21 mouse cellular contexts compared by ENCODE assay signal in genomic region chr11:12837920-12838319, GRCm38 (mm10).
DNase-seq lines count a peak whose midpoint lies in the region; ATAC-seq and TF ChIP-seq lines count a peak whose summit lies in the region.
"Had no signal": no experiment of that assay in that cellular context is flagged by ENCODE, and none has a peak within 500 bp of the region (broad histone marks: within the 10 kb centered on the region; RNA-seq: fewer than 3 reads in every experiment).

No protein-coding gene starts in this region.

- no peaks in the 10 kb centered on the region for H3K27me3 ChIP-seq in forebrain, postnatal 0 days (ENCODE audit: insufficient read depth, low read length)
- no peaks in the 10 kb centered on the region for H3K27me3 ChIP-seq in forebrain, embryonic 13.5 days
- H3K27me3 ChIP-seq in MEL (ENCODE audit: control insufficient read depth in 1 of 2, insufficient read depth in 2 of 2, low read length in 2 of 2), result no peaks in the 10 kb centered on the region
- H3K27me3 ChIP-seq: CH12.LX; embryonic facial prominence, embryonic 13.5 days; forebrain, embryonic 15.5 days; heart, embryonic 13.5 days; hindbrain, embryonic 13.5 days had no signal

- no peak for TF ChIP-seq POLR2A in MEL (IDR thresholded peaks at IDR 0.05; ENCODE audit: control insufficient read depth in 1 of 2, insufficient read depth in 1 of 2, low read depth in 1 of 2, low read length in 2 of 2, poor library complexity in 1 of 2)

- no peak overlapping the region for H3K4me3 ChIP-seq in forebrain, postnatal 0 days (ENCODE audit: low read depth, low read length)
- no peak overlapping the region for H3K4me3 ChIP-seq in forebrain, embryonic 13.5 days
- no peak overlapping the region for H3K4me3 ChIP-seq in layer of hippocampus, adult 2 months
- no peak overlapping the region for H3K4me3 ChIP-seq in MEL (ENCODE audit: control insufficient read depth in 1 of 2, insufficient read depth in 1 of 2, low read depth in 2 of 2, low read length in 2 of 2)
- H3K4me3 ChIP-seq: embryonic facial prominence, embryonic 13.5 days; forebrain, embryonic 15.5 days; gastrocnemius, adult 2 months; heart, embryonic 13.5 days; hindbrain, embryonic 13.5 days had no signal

- 68% methylated on average over 2 of the region's 2 CpGs for WGBS in forebrain, postnatal 0 days
- WGBS in forebrain, embryonic 13.5 days, result 80% methylated on average over 2 of the region's 2 CpGs

- H3K4me2 ChIP-seq in forebrain, postnatal 0 days (ENCODE audit: low read depth), result no peak overlapping the region
- no peak overlapping the region for H3K4me2 ChIP-seq in forebrain, embryonic 13.5 days
- H3K4me2 ChIP-seq: embryonic facial prominence, embryonic 13.5 days; forebrain, embryonic 15.5 days; heart, embryonic 13.5 days; hindbrain, embryonic 13.5 days had no signal

- no peak for TF ChIP-seq EP300 in MEL (IDR thresholded peaks at IDR 0.05; ENCODE audit: low read depth in 1 of 2, low read length in 2 of 2)

- peak; percentile 77 for ATAC-seq in forebrain, postnatal 0 days
- no peak for ATAC-seq in forebrain, embryonic 13.5 days
- ATAC-seq: forebrain, embryonic 15.5 days; intestine, embryonic 16.5 days had no signal

- no peaks in the 10 kb centered on the region for H3K4me1 ChIP-seq in forebrain, postnatal 0 days (ENCODE audit: insufficient read depth)
- no peaks in the 10 kb centered on the region for H3K4me1 ChIP-seq in forebrain, embryonic 13.5 days
- peaks cover 0 to 8% of the 10 kb centered on the region in 2 experiments; a peak in 2 of 4 replicates for H3K4me1 ChIP-seq in MEL (ENCODE audit: control insufficient read depth in 1 of 2, insufficient read depth in 2 of 2, low read length in 2 of 2)
- H3K4me1 ChIP-seq: embryonic facial prominence, embryonic 13.5 days; forebrain, embryonic 15.5 days; heart, embryonic 13.5 days; hindbrain, embryonic 13.5 days had no signal

- peak; percentile 66 for TF ChIP-seq CTCF in forebrain, postnatal 0 days (IDR thresholded peaks at IDR 0.05; ENCODE audit: low read depth)
- TF ChIP-seq CTCF in layer of hippocampus, adult 2 months (conservative IDR thresholded peaks at IDR 0.05), result peak; percentile 56
- TF ChIP-seq CTCF in MEL (IDR thresholded peaks at IDR 0.05 in 2 of 3, conservative IDR thresholded peaks at IDR 0.05 in 1 of 3; ENCODE audit: control insufficient read depth in 1 of 3, insufficient read depth in 1 of 3, low read depth in 2 of 3, low read length in 3 of 3, poor library complexity in 1 of 3, severe bottlenecking in 1 of 3), result no peak

- no peak overlapping the region for H3K9ac ChIP-seq in forebrain, postnatal 0 days
- no peak overlapping the region for H3K9ac ChIP-seq in forebrain, embryonic 13.5 days
- no peak overlapping the region for H3K9ac ChIP-seq in MEL (ENCODE audit: control insufficient read depth, low read depth, low read length, poor library complexity, severe bottlenecking)
- H3K9ac ChIP-seq: embryonic facial prominence, embryonic 13.5 days; forebrain, embryonic 15.5 days; heart, embryonic 13.5 days; hindbrain, embryonic 13.5 days had no signal

- no peaks in the 10 kb centered on the region for H3K79me2 ChIP-seq in MEL (ENCODE audit: control insufficient read depth, insufficient read depth, low read length, poor library complexity)

- no peak; the same call in none of the 2 replicates for TF ChIP-seq RAD21 in MEL (IDR thresholded peaks at IDR 0.05; ENCODE audit: low read depth, low read length)

- no peaks in the 10 kb centered on the region for H3K36me3 ChIP-seq in forebrain, postnatal 0 days (ENCODE audit: insufficient read depth)
- no peaks in the 10 kb centered on the region for H3K36me3 ChIP-seq in forebrain, embryonic 13.5 days (ENCODE audit: poor library complexity, severe bottlenecking)
- H3K36me3 ChIP-seq in MEL (ENCODE audit: control insufficient read depth in 1 of 2, insufficient read depth in 2 of 2, low read length in 2 of 2), result peaks cover 0 to 23% of the 10 kb centered on the region in 2 experiments; a peak in 2 of 4 replicates
- H3K36me3 ChIP-seq: embryonic facial prominence, embryonic 13.5 days; forebrain, embryonic 15.5 days; heart, embryonic 13.5 days; hindbrain, embryonic 13.5 days had no signal

- peak; percentile 52 for DNase-seq in forebrain, postnatal 0 days
- no peak for DNase-seq in layer of hippocampus, adult 2 months (ENCODE audit: low spot score in 2 of 2)
- DNase-seq in layer of hippocampus, adult 18-20 months (ENCODE audit: low spot score in 2 of 2), result no peak
- no peak for DNase-seq in MEL (ENCODE audit: low read depth, low spot score)
- DNase-seq in brain, embryonic 18.5 days (ENCODE audit: low read depth, low spot score), result peak; percentile 42
- no peak for DNase-seq in heart, adult 8-10 months (ENCODE audit: low spot score)
- DNase-seq: adrenal gland, adult 2 months; adrenal gland, postnatal 25 days; cerebellum, adult 11-12 months; cerebellum, adult 9-11 months; cerebellum, postnatal 36 days; gastrocnemius, adult 2 months; gastrocnemius, postnatal 25 days; heart, postnatal 36 days had no signal

- no peak overlapping the region for H3K27ac ChIP-seq in forebrain, postnatal 0 days (ENCODE audit: low read depth, low read length)
- H3K27ac ChIP-seq in forebrain, embryonic 13.5 days, result no peak overlapping the region
- H3K27ac ChIP-seq in layer of hippocampus, adult 2 months, result no peak overlapping the region
- H3K27ac ChIP-seq in MEL (ENCODE audit: control insufficient read depth, low read depth, low read length), result no peak overlapping the region
- H3K27ac ChIP-seq: embryonic facial prominence, embryonic 13.5 days; forebrain, embryonic 15.5 days; gastrocnemius, adult 2 months; heart, embryonic 13.5 days; hindbrain, embryonic 13.5 days had no signal

- H3K9me3 ChIP-seq in forebrain, postnatal 0 days (ENCODE audit: low read length), result no peaks in the 10 kb centered on the region
- H3K9me3 ChIP-seq in forebrain, embryonic 13.5 days (replicated peaks), result no peaks in the 10 kb centered on the region
- no peaks in the 10 kb centered on the region for H3K9me3 ChIP-seq in MEL (replicated peaks; ENCODE audit: insufficient read depth, low read length)
- H3K9me3 ChIP-seq: embryonic facial prominence, embryonic 13.5 days; forebrain, embryonic 15.5 days; heart, embryonic 13.5 days; hindbrain, embryonic 13.5 days had no signal

TF ChIP-seq in MEL, 35 proteins besides CTCF, POLR2A, EP300 and RAD21:
- TF ChIP-seq NELFE (IDR thresholded peaks at IDR 0.05; ENCODE audit: low read depth, low read length) (no peak), TCF12 (IDR thresholded peaks at IDR 0.05; ENCODE audit: low read depth, low read length) (peak; percentile 64), GATA1 (IDR thresholded peaks at IDR 0.05; ENCODE audit: low read depth, low read length) (peak; percentile 40; the same call in 1 of the 2 replicates)
TF ChIP-seq in MEL: peak in this region for 2.

Comparison
In these comparisons a context has a peak if more than half of its experiments do, and no peak if none do; other contexts are left out.
1. DNase-seq: peak in forebrain, postnatal 0 days (single experiment) and brain, embryonic 18.5 days (single experiment); none in layer of hippocampus, adult 2 months (0 of 2), layer of hippocampus, adult 18-20 months (0 of 2), MEL (single experiment) and heart, adult 8-10 months (single experiment).
2. CTCF ChIP-seq: peak in forebrain, postnatal 0 days (single experiment) and layer of hippocampus, adult 2 months (single experiment); none in MEL (0 of 3).